Mouse (Mus musculus) embryonic facial prominence, embryonic 12.5 days (tissue): Measurements from ENCODE around the gene Tspan9. TPM values are rescaled to one million over a fixed set of nuclear protein-coding genes. Genes with fewer than 3 reads are reported as not detected.

Source experiments
- ATAC-seq: fragments of 200-750 bp; cut with Nextera tagmentation; 2 replicates; pipeline ENCODE4 v1.8.0; 2017; ENCODE audit not compliant: insufficient number of reproducible peaks, insufficient read depth, low FRiP score, low TSS enrichment
- H3K27ac ChIP-seq: fragments of 300-500 bp; sonication (generic); 2 replicates; pipeline ENCODE4 v1.5.1; 2016; ENCODE audit warnings: mild to moderate bottlenecking
- H3K27me3 ChIP-seq: fragments of 300-500 bp; sonication (generic); 2 replicates; pipeline ENCODE4 v1.6.1; 2016; ENCODE audit warnings: mild to moderate bottlenecking, moderate library complexity
- H3K36me3 ChIP-seq: fragments of 300-500 bp; sonication (generic); 2 replicates; pipeline ENCODE4 v1.6.1; 2016; ENCODE audit warnings: mild to moderate bottlenecking
- H3K4me1 ChIP-seq: fragments of 300-500 bp; sonication (generic); 2 replicates; pipeline ENCODE4 v1.6.1; 2016
- H3K4me2 ChIP-seq: fragments of 300-500 bp; sonication (generic); replicated peaks from 2 replicates; pipeline ENCODE4 v1.6.1; 2016; ENCODE audit warnings: mild to moderate bottlenecking, moderate library complexity
- H3K4me3 ChIP-seq: fragments of 300-500 bp; sonication (generic); 2 replicates; pipeline ENCODE4 v1.5.1; 2016; ENCODE audit warnings: mild to moderate bottlenecking
- H3K9ac ChIP-seq: fragments of 300-500 bp; sonication (generic); 2 replicates; pipeline ENCODE4 v1.6.1; 2016; ENCODE audit warnings: mild to moderate bottlenecking, moderate library complexity
- H3K9me3 ChIP-seq: fragments of 300-500 bp; sonication (generic); 2 replicates; pipeline ENCODE4 v1.6.1; 2016; ENCODE audit warnings: mild to moderate bottlenecking, moderate library complexity
- WGBS: fragments of 180-500 bp; shearing (Covaris S2); methylation state at CpG from one replicate; pipeline ENCODE4 v1.1.7; 2016; 5-methylcytosine and 5-hydroxymethylcytosine counted together
- polyA plus RNA-seq: library from polyadenylated mRNA; unstranded; fragments of >200 nt; fragmentation: Nextera tagmentation; extraction: Ambion mirVana; gene quantifications from 2 replicates; pipeline ENCODE4 v1.2.1, GENCODE M21; 2016

Tspan9 gene
- polyA plus RNA-seq, 1 experiment from 2014 or later: 110 TPM

DNA sequence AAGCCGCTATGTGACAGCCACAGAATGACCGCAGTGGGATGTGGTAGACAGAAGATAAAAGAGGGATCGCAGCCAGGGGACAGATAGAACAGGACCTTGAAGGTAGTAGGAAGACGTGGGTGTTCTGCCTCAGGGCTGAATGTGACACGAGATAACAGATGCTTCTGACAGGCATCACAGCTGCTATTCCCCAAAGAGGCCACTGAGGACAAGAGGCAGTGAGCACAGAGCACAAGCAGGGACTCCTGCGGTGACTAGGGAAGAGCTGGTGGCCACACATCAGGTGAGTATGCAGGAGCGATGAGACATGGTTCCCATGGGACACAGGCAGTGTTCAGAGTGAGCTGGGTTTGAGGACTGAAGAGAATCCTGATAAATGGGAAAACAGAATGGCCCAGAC is 173.7 kb downstream of the Tspan9 start:
- Histone ChIP-seq H3K4me1 (peaks cover 6% of the 10 kb centered on the region), H3K4me3 (no peak overlapping the region), H3K27me3 (no peaks in the 10 kb centered on the region), H3K36me3 (peaks cover 19% of the 10 kb centered on the region), H3K27ac (no peak overlapping the region), H3K9ac (no peak overlapping the region), H3K4me2 (no peak overlapping the region), H3K9me3 (no peaks in the 10 kb centered on the region)
- 0 out of 2 replicates have a peak, but pooled peaks have one; percentile 17 for ATAC-seq
- 74% methylated on average over 7 of the region's 7 CpGs for WGBS

- peaks cover 36% of the 10 kb centered on the region for H3K36me3 ChIP-seq
- WGBS: 49% methylated on average over 8 of the region's 8 CpGs
- ATAC-seq: 0 out of 2 replicates have a peak, but pooled peaks have one; percentile 1
- H3K4me2 ChIP-seq: no peak overlapping the region
- H3K4me3 ChIP-seq: no peak overlapping the region
- no peaks in the 10 kb centered on the region for H3K27me3 ChIP-seq
- H3K9ac ChIP-seq: no peak overlapping the region
- H3K27ac ChIP-seq: no peak overlapping the region
- H3K4me1 ChIP-seq: no peaks in the 10 kb centered on the region; the same call in 1 of the 2 replicates
- no peaks in the 10 kb centered on the region for H3K9me3 ChIP-seq
Measured at GRCm38 (mm10) chr6:127965497-127965896, 177.9 kb downstream of the Tspan9 start.

GRCm38 (mm10) chr6:127960203-127960602 is 183.2 kb downstream of the Tspan9 start:
- Histone ChIP-seq H3K4me1 (no peaks in the 10 kb centered on the region), H3K27ac (no peak overlapping the region), H3K9ac (no peak overlapping the region), H3K4me2 (no peak overlapping the region), H3K9me3 (no peaks in the 10 kb centered on the region), H3K27me3 (no peaks in the 10 kb centered on the region), H3K4me3 (no peak overlapping the region), H3K36me3 (peaks cover 22% of the 10 kb centered on the region)
- no peak for ATAC-seq
- 88% methylated on average over 1 of the region's 1 CpGs for WGBS

DNA sequence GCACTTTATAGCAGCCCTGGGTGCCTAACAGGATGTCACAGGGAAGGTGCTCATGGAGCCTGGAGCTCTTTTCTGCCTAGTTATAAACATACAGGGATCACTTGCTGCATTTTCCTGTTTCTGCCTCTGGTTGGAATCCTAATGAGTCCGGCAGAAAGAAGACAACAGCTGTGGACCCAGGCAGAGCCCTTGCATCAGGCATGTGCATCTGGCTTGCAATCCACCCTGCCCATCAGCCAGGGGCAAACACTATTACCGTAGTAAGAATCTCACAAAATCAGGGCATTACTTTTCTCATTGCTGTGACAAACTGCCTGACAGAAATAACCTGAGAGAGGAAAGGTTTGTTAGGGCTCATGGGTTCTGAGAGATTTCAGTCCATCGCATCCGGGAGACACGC is 187.2 kb downstream of the Tspan9 start:
- ATAC-seq: no peak
- no peaks in the 10 kb centered on the region for H3K36me3 ChIP-seq
- no peak overlapping the region for H3K27ac ChIP-seq
- H3K9me3 ChIP-seq: no peaks in the 10 kb centered on the region
- no peaks in the 10 kb centered on the region for H3K27me3 ChIP-seq
- H3K4me1 ChIP-seq: no peaks in the 10 kb centered on the region
- no peak overlapping the region for H3K9ac ChIP-seq
- WGBS: 78% methylated on average over 5 of the region's 5 CpGs
- no peak overlapping the region for H3K4me2 ChIP-seq
- no peak overlapping the region for H3K4me3 ChIP-seq

DNA sequence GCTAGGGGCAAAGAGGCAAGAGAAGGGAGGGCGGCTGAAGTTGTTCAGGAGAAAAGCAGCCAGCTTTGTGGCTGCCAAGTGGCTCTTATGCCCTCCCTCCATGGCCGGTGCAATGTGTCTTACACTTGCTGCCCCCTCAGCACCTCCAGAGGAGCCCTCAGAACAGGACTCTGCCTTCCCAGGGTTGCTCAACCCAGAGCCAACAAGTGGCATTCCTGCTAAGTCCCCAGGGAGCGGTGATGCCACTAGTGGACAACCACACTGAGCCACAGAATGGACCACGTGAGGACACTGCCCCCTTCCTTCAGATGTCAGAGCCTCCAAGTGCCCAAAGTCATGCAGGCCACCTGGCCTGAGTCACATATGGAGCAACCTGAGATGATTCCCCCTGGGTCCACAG is 190.3 kb downstream of the Tspan9 start:
- no peak for ATAC-seq
- 88% methylated on average over 4 of the region's 4 CpGs for WGBS
- H3K27me3 ChIP-seq: no peaks in the 10 kb centered on the region
- no peak overlapping the region for H3K4me3 ChIP-seq
- H3K9ac ChIP-seq: no peak overlapping the region
- no peaks in the 10 kb centered on the region for H3K9me3 ChIP-seq
- H3K36me3 ChIP-seq: peaks cover 7% of the 10 kb centered on the region; the same call in 1 of the 2 replicates
- H3K4me2 ChIP-seq: no peak overlapping the region
- H3K4me1 ChIP-seq: no peaks in the 10 kb centered on the region
- H3K27ac ChIP-seq: no peak overlapping the region

DNA sequence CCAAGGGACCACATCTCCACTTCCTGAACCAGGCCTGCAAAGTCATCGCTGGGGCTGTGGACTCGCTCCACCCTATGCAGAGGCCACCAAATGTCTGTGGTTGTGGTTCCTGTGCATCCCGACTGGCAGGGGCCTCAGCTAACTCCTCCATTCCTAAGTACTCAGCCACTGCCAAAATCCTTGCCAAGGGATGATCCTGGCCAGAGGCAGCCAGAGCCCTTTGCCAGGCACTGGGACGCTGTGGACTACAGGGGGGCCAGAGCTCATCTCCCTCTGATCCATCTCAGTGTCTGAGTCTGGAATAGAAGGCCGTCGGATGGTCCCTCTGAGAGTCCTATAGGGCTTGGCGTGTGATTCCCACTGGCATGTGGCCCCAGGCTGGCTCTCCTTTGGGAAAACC is 193.5 kb downstream of the Tspan9 start:
- Histone ChIP-seq H3K9ac (no peak overlapping the region), H3K27ac (no peak overlapping the region), H3K4me2 (no peak overlapping the region), H3K27me3 (no peaks in the 10 kb centered on the region), H3K4me1 (no peaks in the 10 kb centered on the region), H3K9me3 (no peaks in the 10 kb centered on the region), H3K36me3 (peaks cover 7% of the 10 kb centered on the region; the same call in 1 of the 2 replicates), H3K4me3 (no peak overlapping the region)
- ATAC-seq: no peak
- WGBS: 88% methylated on average over 7 of the region's 7 CpGs

GRCm38 (mm10) chr6:127948656-127949055 is 194.7 kb downstream of the Tspan9 start:
- H3K9ac ChIP-seq: no peak overlapping the region
- H3K4me1 ChIP-seq: no peaks in the 10 kb centered on the region
- no peak overlapping the region for H3K27ac ChIP-seq
- H3K36me3 ChIP-seq: peaks cover 8% of the 10 kb centered on the region; the same call in 1 of the 2 replicates
- H3K4me2 ChIP-seq: no peak overlapping the region
- no peak overlapping the region for H3K4me3 ChIP-seq
- H3K9me3 ChIP-seq: no peaks in the 10 kb centered on the region
- WGBS: 85% methylated on average over 9 of the region's 9 CpGs
- no peaks in the 10 kb centered on the region for H3K27me3 ChIP-seq
- ATAC-seq: no peak

GRCm38 (mm10) chr6:127945725-127946124 is 197.7 kb downstream of the Tspan9 start:
- H3K27me3 ChIP-seq: no peaks in the 10 kb centered on the region
- H3K4me3 ChIP-seq: no peak overlapping the region
- no peaks in the 10 kb centered on the region for H3K4me1 ChIP-seq
- no peak overlapping the region for H3K9ac ChIP-seq
- H3K4me2 ChIP-seq: no peak overlapping the region
- 0 out of 2 replicates have a peak, but pooled peaks have one; percentile 55 for ATAC-seq
- peaks cover 22% of the 10 kb centered on the region for H3K36me3 ChIP-seq
- H3K9me3 ChIP-seq: no peaks in the 10 kb centered on the region
- 56% methylated on average over 9 of the region's 9 CpGs for WGBS
- H3K27ac ChIP-seq: no peak overlapping the region

- H3K9ac ChIP-seq: no peak overlapping the region
- H3K4me1 ChIP-seq: no peaks in the 10 kb centered on the region
- peaks cover 21% of the 10 kb centered on the region for H3K36me3 ChIP-seq
- WGBS: 91% methylated on average over 8 of the region's 8 CpGs
- no peak overlapping the region for H3K4me3 ChIP-seq
- no peak for ATAC-seq
- no peaks in the 10 kb centered on the region for H3K9me3 ChIP-seq
- no peak overlapping the region for H3K27ac ChIP-seq
- H3K27me3 ChIP-seq: no peaks in the 10 kb centered on the region
- H3K4me2 ChIP-seq: no peak overlapping the region
Measured at GRCm38 (mm10) chr6:127942421-127942820, 201.0 kb downstream of the Tspan9 start.

DNA sequence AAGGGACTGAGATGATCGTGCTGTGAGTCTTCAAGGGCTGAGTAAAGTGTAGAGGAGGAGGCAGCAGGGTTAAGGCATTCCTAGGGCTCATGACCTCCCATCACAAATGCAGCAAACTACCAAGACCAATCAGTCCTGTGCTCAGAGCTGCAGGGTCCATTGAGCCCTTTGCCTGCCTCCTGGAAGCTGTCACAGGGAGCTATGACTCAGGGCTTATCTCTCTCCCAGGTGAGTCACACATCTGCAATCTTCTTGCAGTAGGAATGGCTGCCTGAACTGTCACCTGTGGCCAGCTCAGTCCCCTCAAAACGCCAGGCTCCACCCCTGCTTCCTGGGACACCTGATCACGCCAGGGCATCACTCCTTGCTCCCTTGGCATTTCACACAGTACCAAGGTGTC is 208.3 kb downstream of the Tspan9 start:
- Histone ChIP-seq H3K9me3 (no peaks in the 10 kb centered on the region), H3K36me3 (peaks cover 17% of the 10 kb centered on the region)

GRCm38 (mm10) chr6:127933841-127934240 is 209.6 kb downstream of the Tspan9 start:
- H3K36me3 ChIP-seq: peaks cover 14% of the 10 kb centered on the region
- no peak overlapping the region for H3K27ac ChIP-seq
- H3K4me1 ChIP-seq: peaks cover 12% of the 10 kb centered on the region
- no peak overlapping the region for H3K9ac ChIP-seq
- no peak for ATAC-seq
- WGBS: 86% methylated on average over 5 of the region's 5 CpGs
- H3K9me3 ChIP-seq: no peaks in the 10 kb centered on the region
- H3K27me3 ChIP-seq: no peaks in the 10 kb centered on the region
- H3K4me3 ChIP-seq: no peak overlapping the region
- H3K4me2 ChIP-seq: no peak overlapping the region

More for the DNA sequence above, 208.3 kb downstream of the Tspan9 start:
- Histone ChIP-seq H3K4me2 (no peak overlapping the region), H3K4me1 (peaks cover 12% of the 10 kb centered on the region), H3K27me3 (no peaks in the 10 kb centered on the region), H3K9ac (no peak overlapping the region), H3K4me3 (no peak overlapping the region), H3K27ac (no peak overlapping the region)
- ATAC-seq: no peak
- 76% methylated on average over 3 of the region's 3 CpGs for WGBS

DNA sequence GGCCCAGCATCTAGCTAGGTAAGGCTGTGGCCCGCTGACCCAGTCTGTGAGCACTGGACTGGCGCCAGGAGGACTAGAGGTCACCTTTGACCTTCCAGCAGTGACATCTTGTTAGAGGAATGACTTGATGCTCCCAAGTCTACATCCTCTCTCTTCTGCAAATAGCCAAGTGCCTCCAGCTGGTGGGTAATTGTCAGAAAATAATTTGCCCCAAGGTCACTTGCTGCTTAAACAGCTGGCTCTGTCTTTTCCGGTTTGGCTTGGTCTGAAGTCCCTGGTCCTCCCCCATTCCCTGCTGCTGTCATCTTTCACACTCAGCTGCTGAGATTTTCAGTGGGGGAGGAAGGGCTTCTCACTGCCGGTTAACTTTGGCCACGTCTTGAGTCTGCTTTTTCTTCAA is 210.7 kb downstream of the Tspan9 start:
- ATAC-seq: no peak; the same call in 1 of the 2 replicates
- no peaks in the 10 kb centered on the region for H3K9me3 ChIP-seq
- peaks cover 12% of the 10 kb centered on the region for H3K4me1 ChIP-seq
- H3K4me3 ChIP-seq: no peak overlapping the region
- no peaks in the 10 kb centered on the region for H3K27me3 ChIP-seq
- H3K27ac ChIP-seq: peak overlapping the region; percentile 17; the same call in 1 of the 2 replicates
- peaks cover 17% of the 10 kb centered on the region for H3K36me3 ChIP-seq
- no peak overlapping the region for H3K9ac ChIP-seq
- 29% methylated on average over 5 of the region's 5 CpGs for WGBS
- H3K4me2 ChIP-seq: no peak overlapping the region

DNA sequence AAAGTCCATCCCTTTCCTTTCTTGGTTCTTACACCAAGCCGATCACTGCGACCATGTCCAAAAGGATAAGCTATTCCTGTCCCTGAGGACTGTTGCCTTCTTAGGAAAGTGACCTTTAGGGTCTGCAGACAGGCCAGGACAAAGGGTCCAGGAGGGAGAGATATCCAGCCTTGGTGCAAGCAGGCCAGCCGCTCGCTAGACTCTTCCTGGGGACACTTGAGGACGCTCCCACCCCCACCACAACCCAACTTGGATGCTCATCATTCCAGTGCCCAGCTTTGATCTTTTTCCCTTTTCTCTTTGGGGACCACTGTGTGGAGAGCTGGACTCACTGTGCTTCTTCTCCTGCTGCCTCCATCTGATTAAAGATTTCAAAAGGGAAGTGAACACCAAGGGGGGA is 214.7 kb downstream of the Tspan9 start:
- ATAC-seq: no peak
- WGBS: 82% methylated on average over 5 of the region's 5 CpGs
- H3K4me3 ChIP-seq: no peak overlapping the region
- H3K4me1 ChIP-seq: peaks cover 15% of the 10 kb centered on the region
- H3K4me2 ChIP-seq: no peak overlapping the region
- H3K9ac ChIP-seq: no peak overlapping the region
- peaks cover 22% of the 10 kb centered on the region for H3K36me3 ChIP-seq
- H3K9me3 ChIP-seq: no peaks in the 10 kb centered on the region
- no peaks in the 10 kb centered on the region for H3K27me3 ChIP-seq
- no peak overlapping the region for H3K27ac ChIP-seq
